Mouse (Mus musculus): ENCODE results near the gene Specc1.

Specc1 gene

GRCm38 (mm10) chr11:62051487-62051886 is 94.9 kb downstream of the Specc1 start:
- no peak for DNase-seq

- no peak for DNase-seq
Measured at GRCm38 (mm10) chr11:62053928-62054327, 97.4 kb downstream of the Specc1 start.

- no peak for DNase-seq
Measured at GRCm38 (mm10) chr11:62064565-62064964, 108.0 kb downstream of the Specc1 start.

GRCm38 (mm10) chr11:62065655-62066054 is 109.1 kb downstream of the Specc1 start:
- DNase-seq = no peak

GRCm38 (mm10) chr11:62069554-62069953 is 113.0 kb downstream of the Specc1 start:
- peak; percentile 69 for DNase-seq

GRCm38 (mm10) chr11:62070206-62070605 is 113.6 kb downstream of the Specc1 start:
- DNase-seq = no peak

- no peak for DNase-seq
Measured at GRCm38 (mm10) chr11:62072406-62072805, 115.8 kb downstream of the Specc1 start.

- no peak for DNase-seq
Measured at GRCm38 (mm10) chr11:62073575-62074140, 117.1 kb downstream of the Specc1 start.

GRCm38 (mm10) chr11:62074578-62074977 is 118.0 kb downstream of the Specc1 start:
- DNase-seq = no peak

GRCm38 (mm10) chr11:62075071-62075470 is 118.5 kb downstream of the Specc1 start:
- no peak for DNase-seq

GRCm38 (mm10) chr11:62075551-62075950 is 119.0 kb downstream of the Specc1 start:
- no peak for DNase-seq

- DNase-seq = peak; percentile 99
Measured at GRCm38 (mm10) chr11:62076345-62077156, 120.0 kb downstream of the Specc1 start.

GRCm38 (mm10) chr11:62077157-62077865 is 120.7 kb downstream of the Specc1 start:
- DNase-seq = no peak

GRCm38 (mm10) chr11:62078371-62078770 is 121.8 kb downstream of the Specc1 start:
- DNase-seq = no peak

- no peak for DNase-seq
Measured at GRCm38 (mm10) chr11:62079100-62079857, 122.7 kb downstream of the Specc1 start.

GRCm38 (mm10) chr11:62080476-62080875 is 123.9 kb downstream of the Specc1 start:
- no peak for DNase-seq

- DNase-seq = no peak
Measured at GRCm38 (mm10) chr11:62086648-62087047, 130.1 kb downstream of the Specc1 start.

GRCm38 (mm10) chr11:62087051-62087450 is 130.5 kb downstream of the Specc1 start:
- DNase-seq = no peak

- DNase-seq = no peak
Measured at GRCm38 (mm10) chr11:62088651-62089050, 132.1 kb downstream of the Specc1 start.

GRCm38 (mm10) chr11:62090321-62090720 is 133.8 kb downstream of the Specc1 start:
- DNase-seq = no peak

GRCm38 (mm10) chr11:62103380-62103911 is 146.9 kb downstream of the Specc1 start:
- no peak for DNase-seq

- peak; percentile 87 for DNase-seq
Measured at GRCm38 (mm10) chr11:62106401-62106871, 149.9 kb downstream of the Specc1 start.

Measured in layer of hippocampus, adult 9-11 months (tissue).